Mouse (Mus musculus): ENCODE results near the gene Upf2.
A peak's percentile ranks its signal among the peaks of the same experiment; 100 is the strongest.
"Not testable (repeated sequence)": the region's sequence is repeated elsewhere in the genome, so short reads cannot be mapped to it uniquely, and the experiment has no call there.

The Upf2 gene

GRCm38 (mm10) chr2:5950766-5951595 is at the start of gene Upf2:
Upf2 (plus strand) TSS chr2:5951469.
- DNase-seq = peak; percentile 93

GRCm38 (mm10) chr2:5906092-5906491 is 45.2 kb upstream of the Upf2 start:
- DNase-seq = peak; percentile 34

GRCm38 (mm10) chr2:5906625-5907024 is 44.6 kb upstream of the Upf2 start:
- DNase-seq = no peak

- DNase-seq = peak; percentile 32
Measured at GRCm38 (mm10) chr2:5911282-5911965, 39.8 kb upstream of the Upf2 start.

GRCm38 (mm10) chr2:5922823-5923222 is 28.4 kb upstream of the Upf2 start:
- no peak for DNase-seq

GRCm38 (mm10) chr2:5923786-5924185 is 27.5 kb upstream of the Upf2 start:
- DNase-seq = no peak

GRCm38 (mm10) chr2:5927481-5927880 is 23.8 kb upstream of the Upf2 start:
- DNase-seq = no peak

GRCm38 (mm10) chr2:5929793-5930192 is 21.5 kb upstream of the Upf2 start:
- DNase-seq = no peak

GRCm38 (mm10) chr2:5930291-5931054 is 20.8 kb upstream of the Upf2 start:
- no peak for DNase-seq

- no peak for DNase-seq
Measured at GRCm38 (mm10) chr2:5931938-5932337, 19.3 kb upstream of the Upf2 start.

- no peak for DNase-seq
Measured at GRCm38 (mm10) chr2:5934936-5935335, 16.3 kb upstream of the Upf2 start.

- no peak for DNase-seq
Measured at GRCm38 (mm10) chr2:5936068-5936467, 15.2 kb upstream of the Upf2 start.

GRCm38 (mm10) chr2:5936550-5936949 is 14.7 kb upstream of the Upf2 start:
- no peak for DNase-seq

- no peak for DNase-seq
Measured at GRCm38 (mm10) chr2:5939319-5939718, 11.9 kb upstream of the Upf2 start.

GRCm38 (mm10) chr2:5939911-5940310 is 11.4 kb upstream of the Upf2 start:
- no peak for DNase-seq

GRCm38 (mm10) chr2:5940936-5941335 is 10.3 kb upstream of the Upf2 start:
- DNase-seq = peak; percentile 25

- DNase-seq = no peak
Measured at GRCm38 (mm10) chr2:5941861-5942415, 9.3 kb upstream of the Upf2 start.

GRCm38 (mm10) chr2:5942416-5943032 is 8.7 kb upstream of the Upf2 start, which contains the start of gene Dhtkd1:
Dhtkd1 (minus strand) TSS chr2:5942792.
- peak; percentile 77 for DNase-seq

GRCm38 (mm10) chr2:5943071-5943470 is 8.2 kb upstream of the Upf2 start:
- DNase-seq = no peak

GRCm38 (mm10) chr2:5945629-5946028 is 5.6 kb upstream of the Upf2 start:
- no peak for DNase-seq

GRCm38 (mm10) chr2:5946876-5947275 is 4.4 kb upstream of the Upf2 start:
- DNase-seq = no peak

GRCm38 (mm10) chr2:5948964-5949363 is 2.3 kb upstream of the Upf2 start:
- DNase-seq = no peak

- DNase-seq = not testable (repeated sequence)
Measured at GRCm38 (mm10) chr2:5949821-5950220, 1.4 kb upstream of the Upf2 start.
